Mouse (Mus musculus): ENCODE results near the gene Coro1b.

Gene Coro1b

DNA sequence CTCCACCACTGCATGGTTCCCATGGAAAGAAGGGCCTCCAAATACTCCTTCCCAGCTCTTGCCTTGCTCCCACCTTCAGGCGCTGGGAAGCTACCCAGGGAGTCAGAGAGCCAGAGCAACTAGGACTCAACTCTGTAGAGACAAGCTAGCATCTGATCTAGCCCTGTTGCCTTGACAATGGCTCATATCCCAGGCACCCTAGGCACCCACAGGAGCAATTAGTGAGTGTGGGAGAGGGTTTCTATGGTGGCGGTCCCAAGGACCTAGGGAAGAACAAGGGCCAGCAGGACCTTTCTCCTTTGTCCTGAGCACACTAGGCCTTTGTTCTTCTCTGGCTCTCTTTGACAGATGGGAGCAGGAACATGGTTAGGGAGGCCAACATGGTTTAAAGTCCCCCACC is 35.3 kb downstream of the Coro1b start:
- intact Hi-C loops (cut with DNase I) = no loop called here

DNA sequence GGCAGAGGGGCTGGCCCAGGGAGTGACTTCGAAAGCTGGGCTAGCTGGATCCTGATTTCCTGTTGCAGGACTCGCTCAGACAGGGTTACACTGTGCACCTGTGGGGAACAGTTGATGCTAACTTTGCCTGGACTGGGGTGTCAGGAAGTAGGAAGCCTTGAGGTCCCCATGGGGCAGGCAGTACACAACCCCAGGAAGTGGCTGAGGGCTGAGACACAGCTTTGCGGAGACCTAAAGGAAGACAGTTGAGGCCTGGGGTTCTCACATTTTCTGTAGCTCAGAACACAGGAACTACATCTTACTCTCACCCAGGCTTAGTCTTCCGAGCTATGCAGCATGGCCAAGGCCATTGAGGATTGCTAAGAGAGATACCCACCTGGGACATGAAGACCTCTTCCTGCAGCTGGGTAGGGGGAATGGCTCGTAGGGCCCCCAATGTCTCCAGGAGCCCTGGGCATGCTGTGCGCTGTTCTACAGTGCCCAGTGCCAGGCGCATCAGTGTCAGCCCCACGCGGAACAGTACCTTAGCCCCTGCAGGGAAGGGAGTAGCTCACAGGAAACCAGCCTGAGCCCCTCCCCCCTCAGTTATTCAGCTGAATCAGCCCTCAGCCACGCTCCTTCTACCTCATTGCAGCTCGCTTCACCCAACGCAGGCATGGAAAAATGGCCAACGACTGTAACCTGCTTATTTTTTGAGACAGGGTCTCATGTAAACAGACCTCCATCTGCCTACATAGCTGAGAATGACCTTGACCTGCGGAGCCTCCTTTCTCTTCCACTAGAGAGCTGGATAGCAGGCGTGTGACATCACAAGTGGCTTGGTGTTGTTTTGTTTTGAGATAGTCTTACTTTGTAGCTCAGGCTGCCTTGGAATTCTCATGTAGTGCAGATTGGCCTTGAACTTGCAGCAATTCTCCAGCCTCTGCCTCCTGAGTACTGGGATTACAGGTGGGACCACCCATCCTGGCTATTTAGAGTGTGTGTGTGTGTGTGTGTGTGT is 36.9 kb downstream of the Coro1b start:
- intact Hi-C loops (cut with DNase I) = no loop called here

- intact Hi-C loops (cut with DNase I) = no loop called here
These were observed 38.9 kb downstream of the Coro1b start for GRCm38 (mm10) chr19:4187303-4187702.

DNA sequence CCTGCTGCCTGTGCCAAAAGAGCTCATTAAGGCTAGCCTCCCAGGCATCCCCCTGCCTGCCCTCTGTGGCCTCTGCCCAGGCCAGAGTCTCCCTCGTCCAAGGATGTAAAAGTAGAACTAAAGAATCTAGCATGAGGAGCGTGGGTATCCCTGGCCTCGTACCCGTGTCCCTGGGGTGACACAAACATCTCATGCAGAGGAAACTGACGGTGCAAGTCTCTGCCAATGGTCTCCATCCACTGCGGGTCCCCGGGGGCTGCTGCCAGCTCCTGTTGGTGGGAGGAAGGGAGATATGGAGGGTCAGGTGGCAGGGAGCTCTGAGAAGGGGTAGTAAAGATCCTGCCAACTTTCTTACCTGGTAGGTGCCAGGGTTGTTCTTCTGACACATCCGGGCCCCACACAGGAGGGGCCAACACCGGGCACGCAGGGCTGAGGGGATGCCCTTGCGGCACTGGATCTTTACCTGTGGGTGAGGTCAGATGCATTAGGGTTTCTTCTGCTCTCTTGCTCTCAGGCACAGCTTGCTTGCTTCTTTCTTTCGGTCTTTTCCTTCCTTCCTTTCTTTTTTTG is 40.7 kb downstream of the Coro1b start:
- intact Hi-C loops (cut with DNase I) = no loop called here

DNA sequence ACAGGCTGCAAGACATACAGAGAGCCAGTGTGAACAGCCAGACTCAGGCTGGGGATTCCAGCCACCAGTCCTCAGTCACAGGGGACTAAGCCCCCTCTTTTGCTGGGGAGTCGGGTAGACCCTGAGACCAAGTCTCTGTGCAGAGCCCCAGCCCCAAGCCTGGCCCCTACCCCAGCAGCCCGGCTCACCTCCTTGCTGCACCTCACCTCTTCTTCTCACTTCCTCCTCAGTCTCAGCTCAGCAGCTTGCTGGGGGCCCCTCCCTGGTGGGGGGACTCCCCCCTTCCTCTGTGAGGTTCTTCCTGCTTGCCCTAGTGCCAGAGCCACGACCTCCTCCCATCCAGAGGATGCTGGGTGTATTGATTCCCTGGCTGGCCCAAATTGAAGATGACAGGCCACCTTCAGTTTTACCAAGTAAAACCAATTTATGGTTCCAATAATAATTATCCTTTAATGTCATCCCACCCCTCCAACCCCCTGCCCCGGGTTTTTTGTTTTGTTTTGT is 42.5 kb downstream of the Coro1b start, which contains the start of gene Tbc1d10c:
Gene Tbc1d10c (minus strand): TSS at position 454 of the 504 bp plus-strand sequence.
- intact Hi-C loops (cut with DNase I) = no loop called here

- intact Hi-C loops (cut with DNase I) = no loop called here
These were observed 43.3 kb downstream of the Coro1b start, which contains the start of gene Ppp1ca for GRCm38 (mm10) chr19:4191528-4192250. Gene Ppp1ca, plus strand, starts transcription at chr19:4192065.

DNA sequence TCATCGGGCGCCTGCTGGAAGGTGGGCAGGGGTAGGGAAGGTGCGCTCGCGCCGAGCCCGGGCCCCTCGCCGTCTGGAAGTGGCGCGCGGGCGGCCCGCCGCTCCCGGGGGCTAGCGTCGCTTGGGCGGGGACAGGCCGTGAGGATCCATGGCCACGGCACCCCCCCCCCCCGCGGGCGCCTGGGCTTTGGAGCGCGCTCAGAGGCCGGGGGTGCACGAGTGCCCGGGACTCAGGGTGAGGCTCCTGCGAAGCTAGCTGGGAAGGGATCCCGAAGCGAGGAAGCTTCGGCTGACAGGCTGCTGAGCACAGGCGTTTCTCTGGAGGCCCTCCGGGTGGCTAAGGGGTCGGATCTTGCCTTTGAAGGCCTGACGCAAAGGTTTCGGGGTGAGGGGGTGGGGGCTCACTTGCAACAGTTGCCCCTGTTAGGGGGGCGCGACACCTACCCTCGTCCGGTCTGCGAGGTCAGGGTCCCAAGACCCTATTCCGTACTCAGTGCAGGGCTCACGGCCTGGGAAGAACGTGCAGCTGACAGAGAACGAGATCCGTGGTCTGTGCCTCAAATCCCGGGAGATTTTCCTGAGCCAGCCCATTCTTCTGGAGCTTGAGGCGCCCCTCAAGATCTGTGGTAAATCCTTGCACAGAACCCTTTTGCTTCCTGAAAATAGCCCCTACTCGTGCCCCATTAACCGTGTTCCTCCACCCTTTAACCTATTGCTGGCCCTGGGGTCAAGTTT is 44.0 kb downstream of the Coro1b start:
- intact Hi-C loops (cut with DNase I) = no loop called here

GRCm38 (mm10) chr19:4193129-4193528 is 44.7 kb downstream of the Coro1b start:
- intact Hi-C loops (cut with DNase I) = no loop called here

DNA sequence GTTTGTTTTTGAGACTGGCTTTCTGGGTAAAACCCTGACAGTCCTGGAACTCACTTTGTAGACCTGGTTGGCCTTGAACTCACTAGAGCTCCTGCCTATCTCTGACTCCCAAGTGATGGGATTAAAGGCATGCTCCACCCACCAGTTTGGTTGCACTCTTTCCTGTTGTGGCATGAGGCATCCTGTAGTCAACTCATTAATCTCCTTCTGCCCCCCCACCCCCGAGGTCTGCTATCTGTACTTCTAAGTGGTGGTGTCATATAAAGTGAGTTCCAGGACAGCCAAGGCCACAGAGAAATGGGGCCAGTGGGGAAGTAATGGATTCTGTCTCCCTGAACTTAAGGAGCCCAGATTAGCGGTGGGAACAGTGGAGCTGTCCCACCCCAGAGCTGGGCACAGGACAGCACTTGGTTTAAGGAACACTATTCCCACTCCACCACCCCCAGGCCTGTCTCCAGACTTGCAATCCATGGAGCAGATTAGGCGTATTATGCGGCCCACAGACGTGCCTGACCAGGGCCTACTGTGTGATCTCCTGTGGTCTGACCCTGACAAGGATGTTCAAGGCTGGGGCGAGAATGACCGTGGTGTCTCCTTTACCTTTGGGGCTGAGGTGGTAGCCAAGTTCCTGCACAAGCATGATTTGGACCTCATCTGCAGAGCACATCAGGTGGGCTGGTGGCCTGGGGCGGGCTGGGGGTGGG is 45.8 kb downstream of the Coro1b start:
- intact Hi-C loops (cut with DNase I) = no loop called here

DNA sequence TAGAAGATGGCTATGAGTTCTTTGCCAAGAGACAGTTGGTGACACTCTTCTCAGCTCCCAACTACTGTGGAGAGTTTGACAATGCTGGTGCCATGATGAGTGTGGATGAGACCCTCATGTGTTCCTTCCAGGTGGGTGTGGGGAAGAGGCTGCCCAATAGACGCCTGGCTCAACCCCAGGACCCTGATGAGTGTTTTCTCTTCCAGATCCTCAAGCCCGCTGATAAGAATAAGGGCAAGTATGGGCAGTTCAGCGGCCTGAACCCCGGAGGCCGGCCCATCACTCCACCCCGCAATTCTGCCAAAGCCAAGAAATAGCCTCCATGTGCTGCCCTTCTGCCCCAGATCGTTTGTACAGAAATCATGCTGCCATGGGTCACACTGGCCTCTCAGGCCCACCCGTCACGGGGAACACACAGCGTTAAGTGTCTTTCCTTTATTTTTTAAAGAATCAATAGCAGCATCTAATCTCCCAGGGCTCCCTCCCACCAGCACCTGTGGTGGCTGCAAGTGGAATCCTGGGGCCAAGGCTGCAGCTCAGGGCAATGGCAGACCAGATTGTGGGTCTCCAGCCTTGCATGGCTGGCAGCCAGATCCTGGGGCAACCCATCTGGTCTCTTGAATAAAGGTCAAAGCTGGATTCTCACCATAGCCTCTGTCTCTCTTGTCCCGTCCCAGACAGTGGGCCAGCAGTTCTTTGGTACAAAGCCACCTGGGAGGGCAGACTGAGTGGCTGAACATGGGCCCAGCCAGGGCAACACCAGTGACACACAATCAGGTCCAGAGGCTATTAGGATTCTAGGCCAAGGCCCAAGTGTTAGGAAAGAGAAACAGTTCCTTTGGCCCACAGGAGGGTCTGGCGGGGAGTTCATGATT is 46.6 kb downstream of the Coro1b start:
- intact Hi-C loops (cut with DNase I) = no loop called here

GRCm38 (mm10) chr19:4196048-4196447 is 47.6 kb downstream of the Coro1b start:
- intact Hi-C loops (cut with DNase I) = no loop called here

DNA sequence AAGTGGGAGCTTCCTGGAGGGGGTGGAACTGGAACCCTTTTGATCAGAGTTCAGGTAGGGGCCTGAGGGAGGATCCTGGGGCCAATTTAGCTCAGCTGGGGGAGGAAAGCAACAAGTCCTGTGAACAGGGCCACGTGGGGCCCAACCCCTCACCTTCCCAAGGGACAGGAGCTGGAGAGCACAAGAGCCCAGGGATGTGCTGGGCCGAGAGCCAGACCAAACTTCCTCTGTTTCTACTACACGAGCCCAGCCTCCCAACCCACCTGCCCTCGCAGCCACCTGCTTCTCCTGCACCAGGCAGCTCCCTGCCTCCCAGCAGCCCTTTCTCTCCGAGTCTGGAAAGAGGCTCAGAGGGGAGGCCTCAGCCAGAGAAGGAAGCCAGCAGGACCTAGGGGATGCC is 48.1 kb downstream of the Coro1b start:
- intact Hi-C loops (cut with DNase I) = no loop called here

DNA sequence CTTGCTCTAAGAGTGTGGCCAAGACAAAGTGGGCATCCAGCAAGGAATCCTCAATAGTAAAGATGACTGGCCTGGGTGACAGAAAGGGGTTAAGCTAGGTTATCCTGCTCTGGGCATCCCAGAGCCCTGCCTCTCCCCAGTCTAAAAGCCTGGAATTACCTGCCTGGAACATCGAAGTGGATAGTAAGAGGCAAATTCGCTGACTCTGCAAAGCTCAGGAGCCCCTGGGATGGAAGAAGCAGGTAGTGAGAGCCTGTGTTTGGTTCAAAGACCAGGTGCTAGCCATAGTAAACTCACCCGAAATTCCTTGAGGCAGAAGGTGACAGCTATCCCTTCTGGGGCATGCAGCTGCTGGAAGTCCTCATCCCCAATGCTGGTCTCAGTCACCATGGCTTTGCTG is 48.8 kb downstream of the Coro1b start:
- intact Hi-C loops (cut with DNase I) = no loop called here

DNA sequence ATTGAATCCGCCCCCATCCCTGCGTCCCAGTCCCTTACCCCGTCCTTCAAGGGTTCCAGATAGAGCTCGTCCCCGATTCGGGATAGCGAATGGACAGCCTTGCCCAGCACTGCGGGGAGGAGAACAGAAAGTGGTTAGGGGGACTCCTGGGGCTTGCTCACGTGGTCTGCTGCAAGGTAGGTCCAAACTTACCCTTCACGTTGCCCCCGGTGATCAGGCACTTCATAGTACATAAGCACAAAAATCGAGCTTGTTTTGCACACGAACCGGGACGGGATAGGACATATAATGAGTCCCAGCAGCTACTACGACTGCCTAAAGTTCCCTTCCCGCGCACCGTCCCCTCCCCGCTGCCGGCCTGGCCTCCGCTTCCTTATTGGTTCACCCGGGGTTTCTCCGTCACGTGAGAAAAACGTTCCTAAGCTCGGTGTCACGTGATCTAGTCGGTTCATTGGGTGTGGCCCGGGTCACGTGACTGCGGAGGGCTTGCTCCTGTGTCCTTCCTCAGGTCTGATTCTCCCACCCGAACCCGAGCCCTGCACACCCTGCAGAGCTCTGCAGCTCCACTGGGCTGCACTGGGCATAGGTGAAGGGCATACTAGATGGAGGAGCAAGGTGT is 53.0 kb downstream of the Coro1b start, which contains the start of gene Rad9a:
Gene Rad9a (minus strand): TSS at position 372 of the 619 bp plus-strand sequence.
- intact Hi-C loops (cut with DNase I) = no loop called here

DNA sequence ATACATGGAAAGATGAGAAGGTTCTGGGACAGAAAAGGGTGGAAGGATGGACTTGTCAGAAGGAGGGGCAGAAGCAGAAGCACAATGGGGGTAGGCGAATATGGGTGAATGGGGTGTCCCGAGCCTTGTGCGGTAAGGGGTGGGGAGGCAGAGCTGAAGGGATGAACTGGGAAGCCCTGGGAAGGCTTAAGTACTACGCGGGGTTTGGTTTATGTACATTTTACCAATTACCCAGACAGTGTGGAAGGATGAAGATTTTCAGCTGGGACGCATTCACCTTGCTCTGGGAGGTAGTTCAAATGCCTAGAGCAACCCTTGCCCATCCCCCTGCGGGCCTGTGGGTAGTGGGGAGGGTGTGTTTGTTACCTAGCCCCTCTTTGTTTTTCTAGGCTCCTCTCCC is 53.7 kb downstream of the Coro1b start:
- intact Hi-C loops (cut with DNase I) = no loop called here

GRCm38 (mm10) chr19:4203148-4203547 is 54.7 kb downstream of the Coro1b start:
- intact Hi-C loops (cut with DNase I) = no loop called here
